Mouse (Mus musculus): ENCODE results near the gene Nudt5. TPM values are rescaled to one million over a fixed set of nuclear protein-coding genes. Genes with fewer than 3 reads are reported as not detected.

The Nudt5 gene
- polyA plus RNA-seq, 1 experiment from 2014 or later: 123 TPM

DNA sequence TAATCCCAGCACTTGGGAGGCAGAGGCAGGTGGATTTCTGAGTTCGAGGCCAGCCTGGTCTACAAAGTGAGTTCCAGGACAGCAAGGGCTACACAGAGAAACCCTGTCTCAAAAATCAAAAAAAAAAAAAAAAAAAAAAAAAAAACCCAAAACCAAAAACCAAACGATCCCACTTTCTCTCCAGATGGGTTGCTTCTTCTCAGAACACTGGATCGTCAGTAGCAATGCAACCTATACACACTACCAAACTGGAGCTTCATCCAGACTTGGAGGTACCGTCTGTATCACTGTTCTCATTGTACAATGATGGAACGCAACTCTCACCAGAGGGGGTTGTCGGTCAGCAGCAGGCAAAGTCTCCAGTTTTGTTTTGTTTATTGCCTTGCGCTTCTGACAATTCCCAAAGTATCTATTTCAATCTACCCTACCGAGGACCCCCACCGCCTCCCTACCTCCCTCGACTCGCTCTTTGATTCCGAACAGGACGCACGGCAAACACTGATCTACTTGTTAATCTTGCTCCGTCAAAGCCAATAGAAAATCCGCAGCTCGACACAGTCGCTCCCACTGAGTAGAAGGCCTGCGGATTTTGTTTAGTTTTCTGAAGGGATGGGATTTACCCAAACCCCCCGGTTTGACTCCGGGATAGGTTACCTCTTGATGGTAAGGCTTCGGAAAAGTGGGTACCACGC lies 492 bp upstream of the Nudt5 start:
- ATAC-seq (replicated peaks; ENCODE audit: low FRiP score): peak; percentile 54
- no peaks in the 10 kb centered on the region for H3K9me3 ChIP-seq (ENCODE audit: control insufficient read depth, low read length)
- H3K4me1 ChIP-seq (replicated peaks; ENCODE audit: control insufficient read depth, insufficient read depth, low read length): peaks cover 8% of the 10 kb centered on the region
- no peak for DNase-seq (ENCODE audit: low spot score)
- H3K27me3 ChIP-seq (replicated peaks; ENCODE audit: control insufficient read depth, insufficient read depth, low read length): no peaks in the 10 kb centered on the region
- H3K27ac ChIP-seq (ENCODE audit: low read depth, low read length): peak overlapping the region; percentile 70
- peaks cover 27% of the 10 kb centered on the region for H3K36me3 ChIP-seq (ENCODE audit: control insufficient read depth, insufficient read depth, low read length)
- H3K4me2 ChIP-seq: peak overlapping the region; percentile 71
- H3K9ac ChIP-seq (ENCODE audit: low read depth, low read length): peak overlapping the region; percentile 78
- WGBS: 4% methylated on average over 23 of the region's 23 CpGs
- peak overlapping the region; percentile 72 for H3K4me3 ChIP-seq (ENCODE audit: low read depth, low read length)

DNA sequence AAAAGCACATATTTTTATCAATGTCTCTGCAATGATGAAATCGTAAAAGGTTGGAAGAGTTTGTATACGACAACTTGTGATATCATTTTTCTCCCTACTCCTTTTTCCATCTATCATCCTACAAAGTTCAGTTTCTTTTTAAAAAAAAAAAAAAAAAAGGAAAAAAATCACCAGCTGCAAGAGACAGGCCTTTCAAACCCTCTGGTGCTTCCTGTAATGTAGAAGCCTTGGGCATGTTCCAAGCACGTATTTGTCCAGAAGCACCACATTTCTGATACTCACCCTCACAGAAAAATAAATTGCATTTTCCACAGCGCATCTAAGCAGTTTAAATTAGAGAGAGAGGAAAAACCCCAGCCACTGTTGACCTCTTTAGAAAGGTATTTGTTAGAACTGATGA lies 1.0 kb downstream of the Nudt5 start:
- H3K27me3 ChIP-seq (replicated peaks; ENCODE audit: control insufficient read depth, insufficient read depth, low read length): no peaks in the 10 kb centered on the region
- H3K36me3 ChIP-seq (ENCODE audit: control insufficient read depth, insufficient read depth, low read length): peaks cover 16% of the 10 kb centered on the region
- peak overlapping the region; percentile 78 for H3K9ac ChIP-seq (ENCODE audit: low read depth, low read length)
- peaks cover 8% of the 10 kb centered on the region for H3K4me1 ChIP-seq (replicated peaks; ENCODE audit: control insufficient read depth, insufficient read depth, low read length)
- ATAC-seq (replicated peaks; ENCODE audit: low FRiP score): no peak
- peak overlapping the region; percentile 82 for H3K4me2 ChIP-seq
- peak overlapping the region; percentile 72 for H3K4me3 ChIP-seq (ENCODE audit: low read depth, low read length)
- H3K27ac ChIP-seq (ENCODE audit: low read depth, low read length): no peak overlapping the region
- 26% methylated on average over 4 of the region's 4 CpGs for WGBS
- DNase-seq (ENCODE audit: low spot score): no peak
- H3K9me3 ChIP-seq (ENCODE audit: control insufficient read depth, low read length): no peaks in the 10 kb centered on the region

DNA sequence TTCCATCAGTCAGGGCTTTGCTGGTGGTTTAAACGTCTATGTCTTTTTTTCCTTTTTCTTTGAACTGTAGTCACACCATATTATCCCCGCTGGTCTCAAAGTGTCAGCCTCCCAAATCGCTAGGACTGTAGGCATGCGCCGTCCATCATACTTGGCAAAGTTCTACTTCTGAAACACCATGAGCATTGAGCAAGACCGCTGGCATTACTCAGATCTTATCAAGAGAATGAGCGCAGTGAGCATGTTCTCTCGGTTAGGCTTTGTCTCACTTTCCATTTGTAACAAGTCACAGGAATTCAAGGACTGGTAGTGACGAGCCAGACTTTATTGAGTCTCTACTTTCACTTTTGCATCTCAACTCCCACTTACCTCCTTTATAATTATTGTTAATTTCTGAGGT lies 6.3 kb downstream of the Nudt5 start:
- H3K27me3 ChIP-seq (replicated peaks; ENCODE audit: control insufficient read depth, insufficient read depth, low read length): no peaks in the 10 kb centered on the region
- no peak for DNase-seq (ENCODE audit: low spot score)
- H3K27ac ChIP-seq (ENCODE audit: low read depth, low read length): no peak overlapping the region
- no peaks in the 10 kb centered on the region for H3K9me3 ChIP-seq (ENCODE audit: control insufficient read depth, low read length)
- H3K4me3 ChIP-seq (ENCODE audit: low read depth, low read length): no peak overlapping the region
- peaks cover 10% of the 10 kb centered on the region for H3K4me1 ChIP-seq (replicated peaks; ENCODE audit: control insufficient read depth, insufficient read depth, low read length)
- no peak overlapping the region for H3K4me2 ChIP-seq
- H3K36me3 ChIP-seq (ENCODE audit: control insufficient read depth, insufficient read depth, low read length): peaks cover 9% of the 10 kb centered on the region; the same call in 1 of the 2 replicates
- ATAC-seq (replicated peaks; ENCODE audit: low FRiP score): no peak
- WGBS: 84% methylated on average over 9 of the region's 9 CpGs
- no peak overlapping the region for H3K9ac ChIP-seq (ENCODE audit: low read depth, low read length)

DNA sequence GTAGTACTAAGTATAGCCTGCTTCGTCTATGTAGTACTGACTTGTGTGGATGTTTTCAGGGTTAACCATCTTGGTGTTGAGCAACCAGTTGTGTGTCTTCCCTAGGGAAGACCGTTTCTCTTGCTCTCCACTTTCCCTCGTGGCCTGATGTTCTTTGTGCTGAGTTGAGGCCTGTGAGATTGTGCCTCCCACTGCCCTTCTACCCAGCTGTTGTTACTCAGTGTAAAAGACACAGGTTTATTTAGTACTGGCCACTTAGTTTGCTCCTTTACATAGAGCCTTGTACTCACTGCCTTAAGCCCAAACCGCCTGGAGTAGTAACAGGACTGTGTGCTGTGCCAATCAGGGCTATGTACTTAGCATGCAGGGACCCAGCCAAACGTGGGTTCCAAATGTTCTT lies 7.0 kb downstream of the Nudt5 start:
- DNase-seq (ENCODE audit: low spot score) (no peak), ATAC-seq (replicated peaks; ENCODE audit: low FRiP score) (no peak)
- WGBS: 82% methylated on average over 5 of the region's 5 CpGs
- Histone ChIP-seq H3K9me3 (ENCODE audit: control insufficient read depth, low read length) (no peaks in the 10 kb centered on the region), H3K36me3 (ENCODE audit: control insufficient read depth, insufficient read depth, low read length) (peaks cover 10% of the 10 kb centered on the region; the same call in 1 of the 2 replicates), H3K9ac (ENCODE audit: low read depth, low read length) (no peak overlapping the region), H3K4me3 (ENCODE audit: low read depth, low read length) (no peak overlapping the region), H3K4me2 (no peak overlapping the region), H3K4me1 (replicated peaks; ENCODE audit: control insufficient read depth, insufficient read depth, low read length) (peaks cover 3% of the 10 kb centered on the region), H3K27me3 (replicated peaks; ENCODE audit: control insufficient read depth, insufficient read depth, low read length) (no peaks in the 10 kb centered on the region), H3K27ac (ENCODE audit: low read depth, low read length) (no peak overlapping the region)

DNA sequence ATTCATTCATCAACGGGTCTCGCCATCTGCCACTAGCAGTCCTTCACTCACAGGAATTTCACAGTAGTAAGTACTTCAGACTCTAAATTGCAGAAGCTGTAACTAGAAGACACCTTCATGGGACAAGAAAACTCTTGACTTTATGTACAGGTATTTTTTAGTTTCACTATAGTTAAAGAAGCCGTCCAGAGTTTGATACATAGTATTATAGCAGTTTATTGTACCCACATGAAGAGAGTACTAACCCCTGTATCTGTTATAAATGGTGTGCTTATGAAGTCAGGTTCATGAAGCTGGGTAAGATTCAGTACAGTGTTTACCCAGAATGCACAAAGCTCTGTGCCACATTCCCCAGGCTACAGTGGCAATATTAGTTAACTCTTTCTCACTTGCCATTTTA lies 18.0 kb downstream of the Nudt5 start, which contains the start of gene Gm13199:
Gm13199 (minus strand) TSS at position 101 of the 400 bp plus-strand sequence.
- Histone ChIP-seq H3K36me3 (ENCODE audit: control insufficient read depth, insufficient read depth, low read length) (peaks cover 32% of the 10 kb centered on the region), H3K4me1 (replicated peaks; ENCODE audit: control insufficient read depth, insufficient read depth, low read length) (no peaks in the 10 kb centered on the region), H3K4me2 (no peak within 1 kb of the TSS), H3K27ac (ENCODE audit: low read depth, low read length) (no peak within 1 kb of the TSS), H3K9ac (ENCODE audit: low read depth, low read length) (no peak within 1 kb of the TSS), H3K27me3 (replicated peaks; ENCODE audit: control insufficient read depth, insufficient read depth, low read length) (no peaks in the 10 kb centered on the region), H3K9me3 (ENCODE audit: control insufficient read depth, low read length) (no peaks in the 10 kb centered on the region), H3K4me3 (ENCODE audit: low read depth, low read length) (no peak within 1 kb of the TSS)
- 91% methylated on average over 3 of the region's 3 CpGs for WGBS
- no peak for DNase-seq (ENCODE audit: low spot score)
- ATAC-seq (replicated peaks; ENCODE audit: low FRiP score): no peak

DNA sequence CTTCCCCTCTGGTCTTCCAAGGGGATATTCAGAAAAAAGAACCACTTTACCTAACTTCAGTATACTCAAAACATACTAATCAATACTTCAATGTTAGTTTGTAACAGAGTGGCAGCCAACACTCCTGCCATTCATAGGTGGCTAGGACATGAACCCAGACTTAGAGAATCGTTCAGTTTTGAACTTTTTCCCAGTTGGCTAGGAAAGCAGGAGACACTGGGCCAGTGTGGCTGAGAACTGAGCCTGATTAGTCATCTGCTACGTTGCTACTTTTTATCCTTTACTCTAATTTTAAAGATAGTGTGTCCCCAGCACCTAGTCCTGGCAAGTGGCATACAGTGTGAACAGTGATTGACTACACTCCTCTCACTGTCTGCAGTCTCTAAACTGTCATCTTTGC lies 22.9 kb downstream of the Nudt5 start:
- Histone ChIP-seq H3K9ac (ENCODE audit: low read depth, low read length) (no peak overlapping the region), H3K36me3 (ENCODE audit: control insufficient read depth, insufficient read depth, low read length) (peaks cover 25% of the 10 kb centered on the region), H3K4me3 (ENCODE audit: low read depth, low read length) (no peak overlapping the region), H3K4me1 (replicated peaks; ENCODE audit: control insufficient read depth, insufficient read depth, low read length) (no peaks in the 10 kb centered on the region), H3K27me3 (replicated peaks; ENCODE audit: control insufficient read depth, insufficient read depth, low read length) (no peaks in the 10 kb centered on the region), H3K9me3 (ENCODE audit: control insufficient read depth, low read length) (no peaks in the 10 kb centered on the region), H3K4me2 (no peak overlapping the region), H3K27ac (ENCODE audit: low read depth, low read length) (no peak overlapping the region)
- ATAC-seq (replicated peaks; ENCODE audit: low FRiP score) (no peak), DNase-seq (ENCODE audit: low spot score) (no peak)
- 89% methylated on average over 2 of the region's 2 CpGs for WGBS

DNA sequence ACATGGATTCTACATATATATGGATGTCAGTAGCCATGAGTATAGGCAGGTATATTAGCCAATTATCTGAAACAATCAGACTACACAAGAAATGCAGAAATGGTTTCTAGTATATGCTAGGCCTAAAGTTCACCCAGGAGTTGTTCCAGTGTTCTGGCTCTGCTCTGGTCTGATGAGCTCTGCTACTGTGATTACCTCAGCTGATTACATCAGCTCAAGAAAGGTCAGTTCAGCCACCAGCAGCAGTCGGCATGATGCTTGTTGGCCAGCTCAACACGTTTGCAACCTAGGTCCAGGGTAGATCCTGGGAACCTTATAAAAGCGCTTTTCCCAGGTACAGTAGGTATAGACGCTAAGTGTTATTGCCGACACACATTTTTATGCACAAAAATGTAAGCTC lies 24.9 kb downstream of the Nudt5 start:
- Histone ChIP-seq H3K9ac (ENCODE audit: low read depth, low read length) (no peak overlapping the region), H3K4me1 (replicated peaks; ENCODE audit: control insufficient read depth, insufficient read depth, low read length) (no peaks in the 10 kb centered on the region), H3K27ac (ENCODE audit: low read depth, low read length) (no peak overlapping the region), H3K9me3 (ENCODE audit: control insufficient read depth, low read length) (no peaks in the 10 kb centered on the region), H3K36me3 (ENCODE audit: control insufficient read depth, insufficient read depth, low read length) (peaks cover 24% of the 10 kb centered on the region), H3K4me3 (ENCODE audit: low read depth, low read length) (no peak overlapping the region), H3K4me2 (no peak overlapping the region), H3K27me3 (replicated peaks; ENCODE audit: control insufficient read depth, insufficient read depth, low read length) (no peaks in the 10 kb centered on the region)
- WGBS: 91% methylated on average over 5 of the region's 5 CpGs
- DNase-seq (ENCODE audit: low spot score) (no peak), ATAC-seq (replicated peaks; ENCODE audit: low FRiP score) (no peak)

DNA sequence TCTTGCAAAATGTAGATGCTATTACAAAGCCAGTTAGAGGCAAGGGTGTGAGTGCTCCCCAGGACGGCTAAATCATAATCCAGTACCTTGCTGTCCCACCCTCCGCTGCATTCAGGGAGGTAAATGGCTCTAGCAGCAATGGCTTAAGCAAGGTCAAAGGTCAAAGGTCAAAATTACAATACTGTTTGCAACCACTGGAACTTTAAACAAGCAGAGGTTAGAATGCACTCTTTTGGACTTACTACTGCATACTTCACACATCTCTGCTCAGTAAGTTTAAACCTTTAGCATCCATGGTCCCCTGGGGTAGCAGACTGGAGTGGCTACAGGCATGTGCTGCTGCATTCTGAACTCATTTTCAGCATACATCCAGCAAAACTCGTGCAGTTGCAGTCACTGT lies 32.6 kb downstream of the Nudt5 start:
- Histone ChIP-seq H3K27me3 (replicated peaks; ENCODE audit: control insufficient read depth, insufficient read depth, low read length) (no peaks in the 10 kb centered on the region), H3K9ac (ENCODE audit: low read depth, low read length) (no peak overlapping the region), H3K36me3 (ENCODE audit: control insufficient read depth, insufficient read depth, low read length) (peaks cover 29% of the 10 kb centered on the region), H3K4me1 (replicated peaks; ENCODE audit: control insufficient read depth, insufficient read depth, low read length) (no peaks in the 10 kb centered on the region; the same call in 1 of the 2 replicates), H3K4me2 (no peak overlapping the region), H3K27ac (ENCODE audit: low read depth, low read length) (no peak overlapping the region), H3K4me3 (ENCODE audit: low read depth, low read length) (no peak overlapping the region), H3K9me3 (ENCODE audit: control insufficient read depth, low read length) (no peaks in the 10 kb centered on the region)
- DNase-seq (ENCODE audit: low spot score) (no peak), ATAC-seq (replicated peaks; ENCODE audit: low FRiP score) (no peak)
- WGBS: 78% methylated on average over 3 of the region's 3 CpGs

DNA sequence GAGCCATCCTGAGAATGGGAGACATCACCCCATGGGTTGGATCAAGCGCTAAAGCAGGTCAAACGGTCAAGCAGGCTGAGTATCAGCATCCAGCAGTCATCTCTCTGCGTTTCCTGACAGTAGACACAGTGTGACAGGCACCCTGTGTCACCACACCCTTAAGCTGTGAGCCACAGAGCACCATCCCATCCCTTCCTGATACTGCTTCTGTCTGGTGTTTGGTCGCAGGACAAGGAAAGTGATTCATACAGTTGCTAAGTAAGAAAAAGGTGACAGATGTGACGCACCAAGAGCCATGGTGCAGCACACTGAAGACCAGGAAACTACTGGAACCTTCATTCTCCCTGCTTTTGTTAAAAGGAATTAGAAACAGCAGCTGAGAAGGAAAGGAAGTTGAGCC lies 44.0 kb downstream of the Nudt5 start:
- no peak overlapping the region for H3K4me3 ChIP-seq (ENCODE audit: low read depth, low read length)
- 66% methylated on average over 5 of the region's 5 CpGs for WGBS
- no peak overlapping the region for H3K4me2 ChIP-seq
- H3K27me3 ChIP-seq (replicated peaks; ENCODE audit: control insufficient read depth, insufficient read depth, low read length): no peaks in the 10 kb centered on the region
- H3K4me1 ChIP-seq (replicated peaks; ENCODE audit: control insufficient read depth, insufficient read depth, low read length): peaks cover 9% of the 10 kb centered on the region
- ATAC-seq (replicated peaks; ENCODE audit: low FRiP score) (no peak), DNase-seq (ENCODE audit: low spot score) (no peak)
- H3K36me3 ChIP-seq (ENCODE audit: control insufficient read depth, insufficient read depth, low read length): peaks cover 24% of the 10 kb centered on the region
- no peak overlapping the region for H3K9ac ChIP-seq (ENCODE audit: low read depth, low read length)
- H3K9me3 ChIP-seq (ENCODE audit: control insufficient read depth, low read length): no peaks in the 10 kb centered on the region
- H3K27ac ChIP-seq (ENCODE audit: low read depth, low read length): no peak overlapping the region

All from liver, embryonic 11.5 days (tissue).